ENCODE assay signal across 11 mouse cellular contexts in genomic region chr7:4546050-4546449, GRCm38 (mm10). TPM values are rescaled to one million over a fixed set of nuclear protein-coding genes. Genes with fewer than 3 reads are reported as not detected.
DNase-seq lines count a peak whose midpoint lies in the region; ATAC-seq and TF ChIP-seq lines count a peak whose summit lies in the region.
"Had no signal": no experiment of that assay in that cellular context is flagged by ENCODE, and none has a peak within 500 bp of the region (broad histone marks: within the 10 kb centered on the region; RNA-seq: fewer than 3 reads in every experiment).

No protein-coding gene starts in this region.

- no peak for TF ChIP-seq CTCF in left cerebral cortex, adult 2 months (IDR thresholded peaks at IDR 0.05)

- peaks cover 12% of the 10 kb centered on the region; the same call in 1 of the 2 replicates for H3K4me1 ChIP-seq in embryonic facial prominence, embryonic 14.5 days (ENCODE audit: control insufficient read depth, insufficient read depth, low read length)
- peaks cover 22% of the 10 kb centered on the region for H3K4me1 ChIP-seq in hindbrain, embryonic 10.5 days (replicated peaks)
- peaks cover 11% of the 10 kb centered on the region for H3K4me1 ChIP-seq in midbrain, embryonic 14.5 days (ENCODE audit: control insufficient read depth, insufficient read depth, low read length)

- WGBS in embryonic facial prominence, embryonic 14.5 days: 68% methylated on average over 15 of the region's 15 CpGs
- 72% methylated on average over 15 of the region's 15 CpGs for WGBS in hindbrain, embryonic 10.5 days
- 64% methylated on average over 15 of the region's 15 CpGs for WGBS in midbrain, embryonic 14.5 days

- peak overlapping the region; percentile 60 for H3K4me2 ChIP-seq in embryonic facial prominence, embryonic 14.5 days (ENCODE audit: low read depth, low read length)
- H3K4me2 ChIP-seq in midbrain, embryonic 14.5 days (ENCODE audit: low read length): peak overlapping the region; percentile 82

- H3K4me3 ChIP-seq in left cerebral cortex, adult 2 months: peak overlapping the region; percentile 67
- peak overlapping the region; percentile 31 for H3K4me3 ChIP-seq in embryonic facial prominence, embryonic 14.5 days (ENCODE audit: low read depth, low read length)
- H3K4me3 ChIP-seq in hindbrain, embryonic 10.5 days: peak overlapping the region; percentile 56
- peak overlapping the region; percentile 59 for H3K4me3 ChIP-seq in midbrain, embryonic 14.5 days (replicated peaks; ENCODE audit: low read depth, low read length)

- no peak; the same call in 1 of the 2 replicates for ATAC-seq in embryonic facial prominence, embryonic 14.5 days (ENCODE audit: low read depth)
- ATAC-seq in midbrain, embryonic 14.5 days (ENCODE audit: low FRiP score, low TSS enrichment): peak; percentile 28; the same call in 1 of the 2 replicates

- intact Hi-C loops in left cerebral cortex, adult 2 months (cut with DNase I): no loop called here

- DNase-seq in left cerebral cortex, adult 2 months (ENCODE audit: extremely low spot score in 1 of 2, low spot score in 2 of 2): no peak
- no peak for DNase-seq in left cerebral cortex, adult 8-10 months (ENCODE audit: low spot score in 2 of 2)
- no peak for DNase-seq in embryonic facial prominence, embryonic 14.5 days (ENCODE audit: low spot score)
- no peak for DNase-seq in hindbrain, embryonic 10.5 days (ENCODE audit: low spot score)
- DNase-seq in midbrain, embryonic 14.5 days: no peak
- no peak for DNase-seq in adrenal gland, postnatal 14 days
- no peak for DNase-seq in adrenal gland, adult (ENCODE audit: inconsistent age in 2 of 2, low spot score in 1 of 2)
- DNase-seq in adrenal gland, adult 2 months: no peak

- no peaks in the 10 kb centered on the region for H3K9me3 ChIP-seq in embryonic facial prominence, embryonic 14.5 days (ENCODE audit: control insufficient read depth, low read length)
- H3K9me3 ChIP-seq in hindbrain, embryonic 10.5 days: no peaks in the 10 kb centered on the region
- no peaks in the 10 kb centered on the region for H3K9me3 ChIP-seq in midbrain, embryonic 14.5 days (ENCODE audit: control insufficient read depth, low read length)
- H3K9me3 ChIP-seq: G1E had no signal

- H3K27me3 ChIP-seq in embryonic facial prominence, embryonic 14.5 days (replicated peaks; ENCODE audit: control insufficient read depth, insufficient read depth, low read length): no peaks in the 10 kb centered on the region
- H3K27me3 ChIP-seq in hindbrain, embryonic 10.5 days (ENCODE audit: insufficient read depth, poor library complexity, severe bottlenecking): peaks cover 16% of the 10 kb centered on the region; the same call in 1 of the 2 replicates
- no peaks in the 10 kb centered on the region for H3K27me3 ChIP-seq in midbrain, embryonic 14.5 days (ENCODE audit: control insufficient read depth, insufficient read depth, low read length)

- no peaks in the 10 kb centered on the region for H3K36me3 ChIP-seq in embryonic facial prominence, embryonic 14.5 days (ENCODE audit: control insufficient read depth, insufficient read depth, low read length)
- peaks cover 5% of the 10 kb centered on the region; the same call in 1 of the 2 replicates for H3K36me3 ChIP-seq in hindbrain, embryonic 10.5 days
- peaks cover 19% of the 10 kb centered on the region for H3K36me3 ChIP-seq in midbrain, embryonic 14.5 days (ENCODE audit: control insufficient read depth, insufficient read depth, low read length)
- H3K36me3 ChIP-seq: G1E had no signal

- peak overlapping the region; percentile 97 for H3K27ac ChIP-seq in left cerebral cortex, adult 2 months
- H3K27ac ChIP-seq in embryonic facial prominence, embryonic 14.5 days (replicated peaks; ENCODE audit: low read depth, low read length): no peak overlapping the region
- H3K27ac ChIP-seq in hindbrain, embryonic 10.5 days: peak overlapping the region; percentile 87
- peak overlapping the region; percentile 94 for H3K27ac ChIP-seq in midbrain, embryonic 14.5 days (replicated peaks; ENCODE audit: low read depth, low read length)
- H3K27ac ChIP-seq: liver, embryonic 14.5 days had no signal

- no peak overlapping the region for H3K9ac ChIP-seq in embryonic facial prominence, embryonic 14.5 days (ENCODE audit: low read depth, low read length)
- peak overlapping the region; percentile 71 for H3K9ac ChIP-seq in midbrain, embryonic 14.5 days (replicated peaks; ENCODE audit: low read length)
- H3K9ac ChIP-seq: liver, embryonic 14.5 days had no signal

RNA-seq across cellular contexts. Expression of gene Syt5, which starts 1.3 kb away (rescaled TPM):
- total RNA-seq in left cerebral cortex, adult 2 months (2021): 100 to 1,000 TPM; 270 to 272 TPM
- total RNA-seq in left cerebral cortex, adult 8-10 months (2022): 100 to 1,000 TPM; 251 to 286 (median 266) TPM
- polyA plus RNA-seq in embryonic facial prominence, embryonic 14.5 days (2014; fragmentation: Nextera tagmentation; extraction: Ambion mirVana): 5.8 and 8.1 TPM in 2 replicates
- 5.0 and 15.2 TPM in 2 replicates for polyA plus RNA-seq in hindbrain, embryonic 10.5 days (2016; fragmentation: Nextera tagmentation; extraction: Ambion mirVana)
- polyA plus RNA-seq in midbrain, embryonic 14.5 days (2014; fragmentation: Nextera tagmentation; extraction: Ambion mirVana): 106 and 143 TPM in 2 replicates
- total RNA-seq in adrenal gland, postnatal 14 days (2021): 8.2 and 11.6 TPM in 2 replicates
- total RNA-seq in adrenal gland, adult 2 months (2021): 10 to 100 TPM in 1 of 2 experiments, 1 to 10 TPM in 1; 7.7 to 11.6 TPM
- polyA plus RNA-seq in adrenal gland, adult 2 months (2012; rRNA removed): 4.1 and 5.2 TPM in 2 replicates
- total RNA-seq: common myeloid progenitor, adult 5-6 weeks; G1E had no signal
- polyA plus RNA-seq: G1E had no signal

RNA-seq across cellular contexts. Expression of gene Dnaaf3, which starts 13.8 kb away (rescaled TPM):
- under 1 TPM; 0.20 to 0.49 TPM for total RNA-seq in left cerebral cortex, adult 2 months (2021)
- under 1 TPM; 0.22 to 0.79 (median 0.30) TPM for total RNA-seq in left cerebral cortex, adult 8-10 months (2022)
- polyA plus RNA-seq in embryonic facial prominence, embryonic 14.5 days (2014; fragmentation: Nextera tagmentation; extraction: Ambion mirVana): 1.2 and 1.4 TPM in 2 replicates
- polyA plus RNA-seq in hindbrain, embryonic 10.5 days (2016; fragmentation: Nextera tagmentation; extraction: Ambion mirVana): 2.5 and 2.9 TPM in 2 replicates
- polyA plus RNA-seq in midbrain, embryonic 14.5 days (2014; fragmentation: Nextera tagmentation; extraction: Ambion mirVana): 0.58 and 1.4 TPM in 2 replicates
- total RNA-seq in adrenal gland, postnatal 14 days (2021): 0.63 and 0.75 TPM in 2 replicates
- total RNA-seq in adrenal gland, adult 2 months (2021): under 1 TPM; 0.66 to 0.98 TPM
- polyA plus RNA-seq in adrenal gland, adult 2 months (2012; rRNA removed): 2.7 and 3.0 TPM in 2 replicates
- total RNA-seq: G1E had no signal
- polyA plus RNA-seq: G1E had no signal

RNA-seq across cellular contexts. Expression of gene Tnni3, which starts 22.0 kb away (rescaled TPM):
- total RNA-seq in left cerebral cortex, adult 2 months (2021): under 1 TPM; 0.84 to 0.96 TPM
- 1 to 10 TPM; 1.9 to 4.5 (median 4.1) TPM for total RNA-seq in left cerebral cortex, adult 8-10 months (2022)
- 2.6 and 3.4 TPM in 2 replicates for polyA plus RNA-seq in embryonic facial prominence, embryonic 14.5 days (2014; fragmentation: Nextera tagmentation; extraction: Ambion mirVana)
- 2.5 and 3.5 TPM in 2 replicates for polyA plus RNA-seq in hindbrain, embryonic 10.5 days (2016; fragmentation: Nextera tagmentation; extraction: Ambion mirVana)
- 1.5 and 2.0 TPM in 2 replicates for polyA plus RNA-seq in midbrain, embryonic 14.5 days (2014; fragmentation: Nextera tagmentation; extraction: Ambion mirVana)
- total RNA-seq in adrenal gland, postnatal 14 days (2021): 0.85 and 3.0 TPM in 2 replicates
- 1 to 10 TPM in 1 of 2 experiments, not detected in 1; 1.7 TPM for total RNA-seq in adrenal gland, adult 2 months (2021)
- polyA plus RNA-seq in adrenal gland, adult 2 months (2012; rRNA removed): 3.3 and 4.7 TPM in 2 replicates
- total RNA-seq: G1E had no signal

RNA-seq across cellular contexts. Expression of gene Tnnt1, which starts 29.9 kb away (rescaled TPM):
- total RNA-seq in left cerebral cortex, adult 2 months (2021): 1 to 10 TPM; 7.4 to 9.2 TPM
- total RNA-seq in left cerebral cortex, adult 8-10 months (2022): 10 to 100 TPM in 1 of 4 experiments, 1 to 10 TPM in 3; 7.5 to 10.9 (median 8.2) TPM
- polyA plus RNA-seq in embryonic facial prominence, embryonic 14.5 days (2014; fragmentation: Nextera tagmentation; extraction: Ambion mirVana): 405 and 459 TPM in 2 replicates
- 5.7 and 6.2 TPM in 2 replicates for polyA plus RNA-seq in hindbrain, embryonic 10.5 days (2016; fragmentation: Nextera tagmentation; extraction: Ambion mirVana)
- 2.6 and 2.7 TPM in 2 replicates for polyA plus RNA-seq in midbrain, embryonic 14.5 days (2014; fragmentation: Nextera tagmentation; extraction: Ambion mirVana)
- 1.1 and 2.0 TPM in 2 replicates for total RNA-seq in adrenal gland, postnatal 14 days (2021)
- 1 to 10 TPM in 1 of 2 experiments, under 1 TPM in 1; 0.37 to 1.6 TPM for total RNA-seq in adrenal gland, adult 2 months (2021)
- 0.17 TPM in 1 of 2 replicates, not detected in the other for polyA plus RNA-seq in adrenal gland, adult 2 months (2012; rRNA removed)
- total RNA-seq: G1E had no signal

RNA-seq across cellular contexts. Expression of gene Ppp1r12c, which starts 44.6 kb away (rescaled TPM):
- total RNA-seq in left cerebral cortex, adult 2 months (2021): 100 to 1,000 TPM; 173 to 177 TPM
- total RNA-seq in left cerebral cortex, adult 8-10 months (2022): 100 to 1,000 TPM; 142 to 158 (median 151) TPM
- 49.2 and 50.8 TPM in 2 replicates for polyA plus RNA-seq in embryonic facial prominence, embryonic 14.5 days (2014; fragmentation: Nextera tagmentation; extraction: Ambion mirVana)
- 40.8 and 45.8 TPM in 2 replicates for polyA plus RNA-seq in hindbrain, embryonic 10.5 days (2016; fragmentation: Nextera tagmentation; extraction: Ambion mirVana)
- 46.2 and 50.7 TPM in 2 replicates for polyA plus RNA-seq in midbrain, embryonic 14.5 days (2014; fragmentation: Nextera tagmentation; extraction: Ambion mirVana)
- 83.4 and 90.8 TPM in 2 replicates for total RNA-seq in adrenal gland, postnatal 14 days (2021)
- 100 to 1,000 TPM in 1 of 2 experiments, 10 to 100 TPM in 1; 93.3 to 102 TPM for total RNA-seq in adrenal gland, adult 2 months (2021)
- polyA plus RNA-seq in adrenal gland, adult 2 months (2012; rRNA removed): 101 and 164 TPM in 2 replicates

Comparison
In these comparisons a context has a peak if more than half of its experiments do, and no peak if none do; other contexts are left out.
1. RNA of gene Syt5, which starts 1.3 kb away (total RNA-seq): 270 to 272 TPM in left cerebral cortex, adult 2 months and 251 to 286 TPM in left cerebral cortex, adult 8-10 months; 7.7 to 11.6 TPM in adrenal gland, adult 2 months and 8.2 to 11.6 TPM in adrenal gland, postnatal 14 days; every median in the first group is over 10 times any median in the second.
2. Peak in every context shown above with its lines, with median percentiles within 50 percentile points of each other: H3K4me3 ChIP-seq.